Mouse (Mus musculus) ES-CJ7 (cell line): Measurements from ENCODE around the gene Cntnap4.
"Not testable (repeated sequence)": the region's sequence is repeated elsewhere in the genome, so short reads cannot be mapped to it uniquely, and the experiment has no call there.

Experiments used
- DNase-seq: peaks from one replicate; pipeline ENCODE4 v3.0.0; 2011; ENCODE audit warnings: low read depth, low spot score

Cntnap4 gene

DNA sequence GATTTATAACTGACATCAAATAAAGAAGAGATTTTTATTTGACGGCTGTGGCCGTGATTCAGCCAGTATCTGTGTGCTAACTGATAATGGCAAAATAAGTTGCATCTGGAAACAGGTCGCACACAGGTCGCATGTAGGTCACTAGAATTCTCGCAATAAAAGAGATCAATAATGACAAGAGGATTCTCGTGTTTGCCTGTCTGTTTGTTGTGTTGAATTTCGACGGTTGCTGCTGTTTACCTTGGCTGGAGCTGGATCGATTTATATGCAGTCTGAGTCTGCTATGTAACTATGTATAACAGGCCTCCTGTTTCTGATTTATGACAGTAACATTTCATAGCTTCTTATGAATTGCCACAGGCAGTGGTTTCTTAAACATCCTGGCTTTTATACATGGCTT, 155.1 kb downstream of the Cntnap4 start:
- DNase-seq = no peak

DNA sequence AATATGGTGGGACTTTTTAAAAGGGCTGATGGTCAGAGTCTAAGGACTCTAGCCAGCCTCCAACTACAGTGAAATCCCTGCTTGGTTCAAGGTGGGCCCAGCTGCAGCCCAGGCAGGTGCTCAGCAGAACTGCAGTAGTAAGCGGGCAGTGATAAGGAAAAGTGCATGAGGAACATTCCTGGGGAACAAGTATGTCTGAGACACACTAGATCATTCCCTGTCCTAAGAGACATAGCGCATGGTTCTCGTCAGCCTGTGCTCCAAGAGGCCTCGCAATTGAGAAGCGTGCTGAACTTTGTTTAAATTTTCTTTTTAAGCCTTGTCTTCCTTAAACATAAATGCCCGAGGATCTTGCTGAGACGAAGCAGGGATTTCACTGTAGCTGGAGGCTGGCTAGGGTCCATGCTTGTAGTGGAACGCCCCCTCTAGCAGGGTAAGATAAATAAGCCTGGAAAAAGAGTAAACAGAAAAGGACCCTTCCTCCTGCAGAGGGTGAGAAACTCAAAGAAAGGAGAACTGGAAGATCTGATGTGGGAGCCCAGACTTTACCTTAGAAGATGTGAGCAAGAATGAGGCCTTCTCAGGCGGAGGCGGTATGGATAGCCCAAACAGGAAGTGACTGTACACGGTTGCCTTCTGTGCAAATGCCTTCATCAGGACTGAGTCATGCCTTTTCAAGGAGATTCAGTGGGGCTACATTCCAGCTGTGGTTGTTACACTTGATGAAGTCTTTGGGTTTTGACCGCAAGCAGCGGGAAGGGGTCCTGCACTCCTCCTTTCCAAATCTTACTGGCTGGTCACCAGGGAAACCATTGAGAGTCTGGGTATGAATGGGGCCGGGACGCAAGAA, 161.0 kb downstream of the Cntnap4 start:
- no peak for DNase-seq

DNA sequence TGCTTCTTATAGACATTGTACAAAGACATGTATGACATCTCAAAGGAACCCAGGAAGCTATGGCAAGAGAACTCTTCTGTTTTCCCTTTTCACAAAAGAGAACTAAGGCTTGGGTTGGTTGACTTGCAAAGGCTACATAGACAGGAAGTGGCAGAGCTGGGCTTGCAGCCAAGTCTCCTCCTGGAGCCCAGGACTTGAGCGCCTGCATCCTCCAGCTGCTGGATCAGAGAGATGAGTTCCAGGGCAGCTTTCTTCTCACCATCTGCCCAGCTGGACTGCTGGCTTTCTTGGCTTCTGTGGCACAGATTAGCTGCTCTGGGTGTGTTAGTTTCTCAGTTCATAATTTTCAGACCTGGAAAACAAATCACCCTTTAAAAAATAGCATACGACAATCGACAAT, 165.7 kb downstream of the Cntnap4 start:
- DNase-seq = no peak

DNA sequence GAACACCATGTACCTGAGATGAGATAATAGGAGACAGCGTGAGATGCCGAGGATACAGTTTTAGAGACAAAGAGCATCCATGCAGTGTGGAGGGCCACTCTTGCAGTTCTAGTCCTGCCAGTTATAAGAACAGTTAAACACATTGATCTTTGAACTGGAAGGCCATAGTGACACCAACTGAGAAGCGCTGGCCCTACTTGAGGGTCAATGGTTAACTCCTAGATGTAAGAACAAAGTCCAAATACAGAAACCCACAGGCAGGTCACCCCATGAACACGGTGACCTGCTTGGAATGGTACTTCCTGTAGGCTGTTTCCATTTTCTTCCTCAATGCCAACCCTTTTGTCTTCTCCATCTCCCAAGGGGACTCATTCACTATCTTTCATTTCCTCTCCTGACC, 173.5 kb downstream of the Cntnap4 start:
- DNase-seq = no peak

DNA sequence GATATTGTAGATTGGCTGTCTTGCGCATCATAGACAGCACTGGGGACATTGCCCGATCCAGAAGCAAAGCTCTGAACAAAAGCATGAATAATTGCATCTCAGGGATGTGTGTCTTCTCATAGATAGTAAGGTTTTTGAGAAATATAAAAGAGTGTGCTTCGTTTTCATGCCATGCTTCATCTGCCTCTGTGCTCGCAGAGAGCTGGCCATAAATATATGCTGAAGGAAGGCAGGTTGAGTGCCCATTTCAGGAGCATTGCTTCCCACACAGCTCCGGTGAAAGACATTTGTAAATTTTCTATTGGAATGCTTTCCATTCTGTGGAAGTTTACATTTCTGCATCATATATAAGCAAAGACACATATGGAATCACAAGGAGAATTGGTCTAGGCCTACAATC, 177.5 kb downstream of the Cntnap4 start:
- no peak for DNase-seq

DNA sequence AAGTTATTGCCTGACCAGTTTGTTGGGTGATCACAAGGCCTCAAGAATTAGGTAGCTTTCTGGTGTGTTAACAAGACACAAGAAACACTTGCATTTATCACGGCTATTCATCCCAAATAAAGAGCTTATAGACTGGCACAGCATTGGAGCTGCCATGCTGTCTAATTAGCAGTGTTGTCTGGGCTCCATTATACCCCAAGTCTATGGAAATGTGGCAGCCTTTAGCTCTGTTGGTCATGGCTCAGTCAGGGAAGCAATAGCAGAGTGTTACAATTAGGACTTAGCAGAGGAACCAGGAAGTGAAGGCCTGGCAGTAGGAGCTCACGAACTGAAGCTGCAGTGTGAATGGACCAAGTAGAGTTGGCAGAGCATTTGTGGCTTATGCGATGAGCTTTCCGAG, 185.3 kb downstream of the Cntnap4 start:
- DNase-seq = no peak

DNA sequence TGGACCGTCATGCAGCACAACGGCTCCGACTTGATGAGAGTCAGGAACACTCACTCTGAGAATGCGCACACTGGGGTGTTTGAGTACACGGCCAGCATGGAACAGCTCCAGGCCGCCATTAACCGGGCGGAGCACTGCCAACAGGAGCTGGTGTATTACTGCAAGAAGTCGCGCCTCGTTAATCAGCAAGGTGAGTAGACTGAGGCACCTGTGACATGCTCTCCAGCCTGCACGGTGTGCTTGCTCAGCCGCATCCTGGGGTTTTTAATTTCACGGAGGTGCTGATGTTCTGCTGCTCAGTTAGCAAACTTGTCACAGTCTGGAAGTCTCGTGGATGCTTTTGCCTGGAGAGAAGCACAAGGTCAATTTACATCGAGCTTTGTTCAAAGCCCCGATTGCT, 233.2 kb downstream of the Cntnap4 start:
- peak; percentile 44 for DNase-seq

DNA sequence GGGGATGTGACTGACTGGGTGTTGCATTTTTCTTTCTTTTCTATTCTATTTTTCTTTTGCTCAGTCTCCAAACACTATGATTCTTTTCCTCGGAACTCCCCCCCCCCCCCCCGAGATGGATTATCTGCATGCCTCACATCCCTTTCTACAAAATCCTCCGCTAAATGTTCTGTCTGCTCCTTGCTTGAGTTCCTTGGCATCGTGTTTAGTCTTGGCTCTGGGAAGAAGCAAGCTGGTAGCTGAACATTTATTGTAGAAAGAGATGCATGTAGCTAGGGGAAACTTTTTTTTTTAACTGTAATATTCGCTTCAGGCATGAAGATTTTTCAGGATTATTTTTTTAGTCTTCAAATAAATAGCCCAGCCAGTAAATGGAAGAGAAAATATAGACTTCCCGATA, 239.5 kb downstream of the Cntnap4 start:
- DNase-seq = no peak

DNA sequence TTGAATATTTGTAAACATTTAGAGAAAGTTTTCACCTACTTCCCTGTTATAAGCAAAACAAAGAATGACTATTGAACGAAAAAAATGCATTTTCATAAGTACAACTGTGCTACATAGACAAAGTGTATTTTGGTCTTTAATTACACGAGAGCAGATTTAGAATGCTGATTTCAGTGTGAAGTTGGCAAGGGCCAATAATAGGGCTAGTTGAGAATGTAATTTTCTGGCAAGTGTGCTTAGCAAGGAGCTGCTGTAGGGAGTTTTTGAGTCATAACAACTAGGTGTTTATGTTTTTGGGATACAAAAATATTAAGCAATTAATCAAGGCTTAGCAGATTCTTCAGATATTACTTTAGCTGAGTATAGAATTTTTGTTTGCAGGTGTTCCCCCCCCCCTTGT, 271.2 kb downstream of the Cntnap4 start:
- no peak for DNase-seq

DNA sequence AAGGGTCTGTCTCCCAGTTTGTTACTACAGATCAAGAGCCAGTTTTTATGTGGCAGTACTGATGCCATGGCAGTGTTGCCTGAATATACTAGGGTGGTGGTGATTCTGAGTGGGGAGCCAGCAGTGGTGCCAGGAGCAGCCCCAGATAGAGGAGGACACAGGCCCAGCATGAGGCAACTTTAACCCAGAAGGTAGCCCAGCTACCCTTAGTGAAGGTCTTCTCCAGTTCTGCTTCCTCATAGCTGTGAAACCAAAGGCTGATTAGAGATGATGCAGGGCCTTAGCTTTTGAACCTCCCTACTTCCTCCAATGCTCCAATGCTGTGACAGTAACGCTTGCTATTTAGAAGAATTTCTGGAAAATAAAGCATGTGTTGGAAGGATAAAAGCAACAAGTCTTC, 279.7 kb downstream of the Cntnap4 start:
- DNase-seq = not testable (repeated sequence)

DNA sequence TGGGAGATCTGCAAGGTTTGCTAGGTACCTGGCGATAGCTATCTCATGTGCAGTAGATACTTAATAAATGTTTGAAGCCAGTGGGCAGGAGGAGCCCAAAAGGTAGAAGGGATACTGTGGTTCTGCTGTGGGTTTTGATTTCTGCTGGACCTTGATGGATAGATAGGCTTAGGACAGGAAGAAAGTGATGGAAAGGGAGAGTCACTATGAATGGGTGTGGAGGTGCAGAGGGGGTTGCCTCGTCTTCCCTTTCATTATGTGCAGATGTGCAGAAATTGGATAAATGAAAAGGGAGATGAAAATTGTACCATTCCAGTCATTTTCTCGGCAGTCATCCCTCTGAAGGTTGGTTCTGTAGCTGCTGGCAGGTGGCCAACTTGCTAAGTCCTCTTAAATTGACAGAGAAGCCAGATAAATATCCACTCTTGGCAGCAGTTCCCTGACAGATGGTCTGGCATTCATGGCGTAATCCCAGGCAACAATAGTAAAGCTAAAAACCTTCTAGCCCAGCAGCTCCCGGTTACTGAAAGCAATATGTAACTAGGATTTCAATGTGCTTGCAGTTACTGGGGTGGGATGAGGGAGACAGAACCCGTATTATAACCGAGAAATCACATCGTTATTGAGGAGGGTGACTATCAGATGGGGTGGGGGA, 336.7 kb downstream of the Cntnap4 start:
- no peak for DNase-seq

DNA sequence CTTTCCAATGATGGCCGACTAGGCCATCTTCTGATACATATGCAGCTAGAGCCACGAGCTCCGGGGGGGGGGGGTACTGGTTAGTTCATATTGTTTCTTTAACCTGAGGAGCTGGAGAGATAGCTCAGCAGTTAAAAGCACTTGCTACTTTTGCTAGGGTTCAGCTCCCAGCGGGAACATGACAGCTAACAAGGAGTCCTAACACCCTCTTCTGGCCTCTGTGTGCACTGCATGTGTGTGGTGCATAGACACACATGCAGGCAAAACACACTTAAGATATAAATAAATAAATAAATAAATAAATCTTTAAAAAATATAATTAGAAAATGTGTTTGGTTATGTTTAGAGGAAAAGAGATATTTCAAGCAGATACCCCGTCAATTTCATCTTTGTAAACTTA, 339.7 kb downstream of the Cntnap4 start:
- DNase-seq = peak; percentile 68

DNA sequence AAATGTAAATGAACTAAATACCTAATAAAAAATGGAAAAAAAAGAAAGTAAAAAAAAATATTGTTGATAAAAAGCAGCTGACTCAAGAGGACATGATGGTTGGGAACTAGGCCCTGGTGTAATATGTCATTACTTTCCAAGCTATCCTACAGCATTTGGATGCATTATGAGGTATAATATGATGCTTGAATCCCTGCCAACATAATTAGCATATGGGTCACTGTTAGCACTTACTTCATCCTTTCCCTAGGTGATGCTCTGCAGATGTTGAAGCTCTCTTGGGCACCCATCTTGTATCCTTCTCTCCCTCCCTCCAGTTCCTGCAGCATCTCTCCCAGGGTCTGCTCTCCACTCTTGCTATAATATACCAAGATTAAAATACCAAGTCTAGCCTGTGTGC, 341.6 kb downstream of the Cntnap4 start:
- no peak for DNase-seq

DNA sequence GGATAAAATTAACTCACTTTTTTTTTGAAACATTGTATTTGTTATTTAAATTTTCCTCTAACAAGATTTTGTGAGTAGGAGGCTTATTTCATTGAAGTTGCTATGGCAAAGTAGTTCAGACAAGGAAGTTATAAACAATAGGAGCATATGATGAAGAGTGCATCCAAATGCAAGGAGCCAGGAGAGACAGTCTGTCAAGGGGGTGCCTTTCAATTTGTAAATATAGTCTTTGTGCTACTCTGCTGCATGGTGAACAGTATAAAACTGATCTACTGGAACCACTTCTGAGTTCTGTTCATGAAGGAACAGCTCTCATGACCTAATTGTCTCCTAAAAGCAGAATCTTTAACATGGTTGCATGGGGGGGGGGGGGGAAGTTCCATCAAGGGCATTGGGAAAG, 352.3 kb downstream of the Cntnap4 start:
- no peak for DNase-seq

DNA sequence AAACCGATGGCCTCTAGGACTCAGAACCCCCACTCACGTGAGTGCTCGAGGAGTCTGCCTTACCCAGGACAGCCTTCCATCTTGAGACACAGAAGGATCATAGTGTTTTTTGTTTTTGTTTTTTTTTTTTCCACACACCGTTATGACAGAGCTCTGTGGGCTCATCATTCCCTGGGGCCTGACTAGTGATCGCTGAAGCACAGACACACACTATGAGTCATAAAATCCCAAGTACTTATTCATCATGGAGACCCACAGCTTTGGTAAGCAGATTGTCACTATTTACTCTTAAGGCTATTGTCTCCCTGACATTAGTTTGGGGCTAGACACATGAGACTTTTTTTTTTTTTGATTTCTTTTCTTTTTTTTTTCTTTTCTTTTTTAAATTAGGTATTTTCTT, 352.9 kb downstream of the Cntnap4 start:
- DNase-seq = no peak
